Mouse (Mus musculus): ENCODE data around the gene Pex5l.

Gene Pex5l

DNA sequence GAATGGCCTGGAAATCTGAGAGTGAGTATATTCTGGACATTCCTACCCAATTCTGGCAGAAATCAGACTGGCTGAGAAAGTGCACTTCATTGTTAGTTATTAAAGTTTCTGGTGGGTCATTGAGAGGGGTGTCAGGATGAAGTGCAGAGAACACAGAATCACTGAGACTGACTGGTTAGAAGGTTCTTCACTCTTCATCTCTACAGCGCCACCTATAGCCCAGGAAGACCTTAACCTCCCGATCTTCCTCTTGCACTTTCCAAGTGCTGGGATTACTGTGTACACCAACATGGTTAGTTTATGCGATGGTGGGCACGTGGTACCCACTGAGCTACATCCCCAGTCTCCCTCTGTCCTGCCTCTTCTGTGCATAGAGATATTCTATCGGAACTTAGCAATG, 195.6 kb downstream of the Pex5l start:
- DNase-seq (ENCODE audit: extremely low spot score, low spot score): no peak

DNA sequence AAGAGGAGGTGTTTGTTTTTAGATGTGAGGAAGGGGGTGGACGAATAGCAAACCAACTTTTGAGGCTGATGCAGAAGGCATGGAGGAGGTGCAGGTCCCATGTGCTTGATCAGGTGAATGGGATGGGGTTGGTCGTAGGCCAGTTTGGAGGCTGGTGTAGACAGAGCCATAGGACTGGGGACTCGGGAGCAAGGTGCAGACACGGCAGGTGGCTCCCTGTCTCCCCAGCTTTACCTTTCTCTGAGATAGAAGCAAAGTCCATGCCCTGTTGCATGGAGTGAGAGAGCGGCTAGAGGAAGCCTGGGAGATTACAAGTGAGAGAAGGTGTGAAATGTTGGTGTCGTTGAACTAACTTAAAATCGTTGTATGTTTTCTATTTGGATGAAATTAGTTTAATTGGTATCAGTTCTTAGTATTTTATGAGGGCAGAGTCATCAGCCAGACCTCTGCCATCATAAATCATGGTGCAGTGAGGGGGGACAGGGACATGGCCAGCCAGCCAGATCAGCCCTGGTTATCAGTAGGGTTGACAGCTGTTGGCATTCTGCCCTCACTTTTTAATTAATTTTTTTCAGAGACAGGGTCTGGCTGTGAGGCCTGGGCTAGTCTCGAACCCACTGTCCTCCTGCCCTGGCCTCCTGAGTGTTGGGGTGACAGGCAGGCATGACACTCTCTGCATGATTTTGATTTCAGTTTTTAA, 203.1 kb downstream of the Pex5l start:
- DNase-seq (ENCODE audit: extremely low spot score, low spot score): no peak

DNA sequence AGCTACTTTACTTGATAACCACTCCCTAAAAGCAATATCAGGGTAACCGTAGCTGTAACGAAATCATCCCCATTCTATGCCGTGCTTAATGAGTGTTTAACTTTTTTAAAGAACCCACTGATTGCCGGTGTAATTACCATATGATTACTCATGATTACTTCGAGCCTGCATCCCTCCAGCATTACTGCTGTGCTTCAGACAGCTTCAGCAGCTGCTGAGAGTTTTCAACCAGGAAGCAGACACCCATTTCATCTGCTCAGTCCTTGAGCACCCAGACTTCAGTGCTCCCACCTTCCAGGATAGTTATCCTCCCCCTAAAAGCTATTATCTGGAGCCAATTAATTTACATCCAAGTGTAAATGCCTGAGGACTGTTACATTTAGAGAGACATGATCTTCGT, 218.9 kb downstream of the Pex5l start:
- no peak for DNase-seq (ENCODE audit: extremely low spot score, low spot score)

DNA sequence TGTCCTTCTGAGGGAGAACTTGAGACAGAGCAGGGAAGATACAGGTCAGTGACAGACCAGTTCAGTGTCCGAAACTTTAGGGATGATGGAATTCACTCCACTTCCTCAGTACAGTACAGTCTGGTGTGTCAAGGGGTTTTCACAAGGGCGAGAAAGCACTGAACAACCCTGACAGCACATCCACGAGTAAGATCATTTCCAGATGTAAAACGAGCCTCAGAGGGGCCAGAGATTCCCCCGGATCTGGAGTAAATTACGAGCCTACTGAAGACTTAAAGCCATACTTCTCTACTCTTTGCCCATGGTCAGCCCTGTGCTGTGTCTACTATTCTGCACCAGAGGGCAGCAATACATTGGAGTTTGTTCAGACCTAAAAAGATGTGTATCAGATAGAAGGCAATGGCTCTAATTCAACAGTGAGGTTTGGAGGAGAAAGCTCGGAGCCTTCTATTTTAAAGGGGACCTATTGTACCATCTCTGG, 232.9 kb downstream of the Pex5l start:
- DNase-seq (ENCODE audit: extremely low spot score, low spot score): peak; percentile 45

DNA sequence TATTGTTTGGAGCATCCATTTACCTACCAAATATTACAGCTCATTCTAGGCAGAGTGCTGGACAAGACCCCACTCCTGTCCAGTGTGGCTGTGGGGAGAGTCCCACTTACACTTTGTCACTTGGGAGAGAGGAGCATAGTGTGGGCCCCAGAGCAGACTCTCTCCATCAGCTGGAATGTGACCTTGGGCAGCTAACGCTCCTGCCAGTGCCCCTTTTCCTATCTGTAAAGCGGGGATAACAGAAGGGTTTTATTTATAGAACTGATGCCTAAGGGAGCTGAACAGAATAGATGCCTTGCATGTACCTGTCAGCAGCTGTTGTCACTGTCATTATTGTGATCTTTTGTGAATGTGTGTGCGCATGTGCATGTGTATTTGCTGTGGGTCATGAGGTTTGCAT, 234.6 kb downstream of the Pex5l start:
- DNase-seq (ENCODE audit: extremely low spot score, low spot score): no peak

DNA sequence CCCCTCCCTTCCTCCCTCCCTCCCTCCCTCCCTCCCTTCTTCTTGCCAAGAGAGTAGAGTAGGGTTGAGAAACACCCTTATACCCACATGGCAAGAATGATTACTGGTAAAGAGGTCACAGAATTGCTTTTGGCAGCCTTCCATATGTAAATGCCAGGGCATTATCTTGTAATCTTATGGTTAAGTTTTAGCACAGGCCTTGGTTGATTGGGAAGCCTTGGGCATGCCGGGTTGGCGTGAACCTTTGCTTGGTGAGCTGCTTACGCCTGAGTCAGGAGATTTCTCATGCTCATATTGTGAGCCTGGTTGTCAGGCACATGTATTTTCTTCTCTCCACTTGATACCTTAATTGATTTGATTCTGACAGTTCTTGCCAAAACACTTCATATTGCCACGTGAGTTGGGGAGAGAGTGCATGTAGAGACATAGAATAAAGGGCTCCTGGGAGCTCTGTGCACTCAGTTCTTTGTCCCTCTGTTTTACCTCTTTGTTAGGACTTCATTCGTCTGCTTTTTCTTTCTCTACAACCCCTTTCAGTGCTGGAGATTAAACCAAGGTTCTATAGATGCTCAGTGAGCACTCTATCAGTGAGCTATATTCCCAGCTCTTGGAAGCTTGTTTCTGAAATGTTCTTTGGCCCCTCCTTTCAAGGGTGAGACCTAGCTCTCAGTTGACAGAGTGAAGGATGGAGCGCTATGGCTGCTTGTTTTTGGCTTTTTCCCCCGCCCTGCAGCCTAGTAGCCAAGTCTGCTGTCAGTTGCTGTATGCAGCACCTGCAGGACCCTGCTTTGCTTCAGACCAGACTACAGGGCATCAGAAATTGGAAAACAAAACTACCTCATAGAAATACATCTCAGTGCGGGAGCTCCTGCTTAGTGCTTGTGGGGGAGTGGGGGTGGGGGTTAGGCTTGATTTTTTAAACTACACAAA, 236.9 kb downstream of the Pex5l start:
- DNase-seq (ENCODE audit: extremely low spot score, low spot score): no peak

DNA sequence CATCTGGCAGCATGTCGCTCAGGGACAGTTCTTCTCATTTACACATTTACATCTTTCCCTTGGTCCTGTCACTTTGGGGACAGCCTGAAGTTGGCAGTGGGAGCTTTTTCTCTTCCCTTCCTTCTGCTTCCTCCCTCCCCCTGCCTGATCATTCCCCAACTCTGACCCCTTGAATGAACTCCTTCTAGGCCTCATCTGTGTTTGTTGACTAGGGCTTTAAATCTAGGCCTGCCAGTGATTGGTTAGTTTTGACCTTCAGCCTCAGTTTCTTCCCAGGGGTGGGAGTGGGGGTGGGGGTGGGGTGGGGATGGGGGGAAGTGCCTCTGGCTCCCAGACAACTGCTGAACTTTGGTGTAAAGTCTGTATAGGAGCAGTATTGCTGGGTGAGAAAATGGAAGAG, 238.4 kb downstream of the Pex5l start:
- DNase-seq (ENCODE audit: extremely low spot score, low spot score): no peak

DNA sequence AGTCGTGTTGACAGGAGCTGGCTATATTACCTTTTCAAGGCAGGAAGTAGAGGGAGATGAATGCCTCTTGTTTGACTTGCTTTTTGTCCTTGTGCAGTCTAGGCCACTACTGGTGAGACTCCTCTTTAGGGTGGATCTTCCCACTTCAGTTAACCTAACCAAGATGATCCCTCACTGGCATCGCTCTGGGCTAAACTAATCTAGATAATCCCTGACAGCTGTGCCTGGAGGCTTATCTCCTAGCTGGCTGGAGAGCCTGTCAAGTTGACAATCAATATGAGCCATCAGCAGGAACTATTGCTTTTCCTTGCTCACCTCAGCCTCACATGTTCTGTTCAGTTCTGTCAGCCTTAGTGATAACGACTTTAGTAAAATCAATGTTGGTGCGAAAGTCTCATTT, 239.6 kb downstream of the Pex5l start:
- DNase-seq (ENCODE audit: extremely low spot score, low spot score): no peak
